Mouse (Mus musculus): ENCODE results near the gene Cd22. TPM values are rescaled to one million over a fixed set of nuclear protein-coding genes. Genes with fewer than 3 reads are reported as not detected.

Cd22 gene
- polyA plus RNA-seq, 1 experiment from 2014 or later = 0.32 TPM

DNA sequence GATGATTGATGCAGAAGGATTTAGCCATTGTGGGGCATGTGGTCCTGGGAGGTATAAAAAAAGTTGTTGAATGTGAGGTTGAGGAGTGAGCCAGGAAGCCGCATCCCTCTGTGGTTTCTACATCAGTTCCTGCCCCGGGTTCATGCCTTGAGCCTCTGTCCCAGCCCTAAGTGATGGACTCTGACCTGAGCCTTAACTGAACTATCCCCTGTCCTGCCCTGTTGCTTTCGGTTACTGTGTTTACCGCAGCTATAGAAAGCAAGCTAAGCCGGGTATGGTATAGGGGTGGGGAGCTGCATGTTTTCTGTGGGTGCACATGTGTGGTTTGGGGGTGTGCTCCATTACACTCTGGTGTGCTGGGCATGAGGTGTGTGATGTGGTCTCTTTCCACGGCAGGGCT is 29.6 kb upstream of the Cd22 start:
- Histone ChIP-seq H3K4me2 (no peak overlapping the region), H3K4me1 (ENCODE audit: insufficient read depth) (no peaks in the 10 kb centered on the region; the same call in 1 of the 2 replicates), H3K27me3 (ENCODE audit: insufficient read depth, low read length) (no peaks in the 10 kb centered on the region), H3K27ac (ENCODE audit: low read depth) (no peak overlapping the region), H3K4me3 (ENCODE audit: low read depth, low read length) (no peak overlapping the region), H3K9ac (no peak overlapping the region), H3K36me3 (ENCODE audit: insufficient read depth) (no peaks in the 10 kb centered on the region), H3K9me3 (ENCODE audit: low read depth, low read length) (no peaks in the 10 kb centered on the region)
- DNase-seq (no peak), ATAC-seq (ENCODE audit: insufficient read depth) (no peak)
- WGBS = 70% methylated on average over 6 of the region's 6 CpGs
- no peak for TF ChIP-seq CTCF (IDR thresholded peaks at IDR 0.05; ENCODE audit: low read depth)

DNA sequence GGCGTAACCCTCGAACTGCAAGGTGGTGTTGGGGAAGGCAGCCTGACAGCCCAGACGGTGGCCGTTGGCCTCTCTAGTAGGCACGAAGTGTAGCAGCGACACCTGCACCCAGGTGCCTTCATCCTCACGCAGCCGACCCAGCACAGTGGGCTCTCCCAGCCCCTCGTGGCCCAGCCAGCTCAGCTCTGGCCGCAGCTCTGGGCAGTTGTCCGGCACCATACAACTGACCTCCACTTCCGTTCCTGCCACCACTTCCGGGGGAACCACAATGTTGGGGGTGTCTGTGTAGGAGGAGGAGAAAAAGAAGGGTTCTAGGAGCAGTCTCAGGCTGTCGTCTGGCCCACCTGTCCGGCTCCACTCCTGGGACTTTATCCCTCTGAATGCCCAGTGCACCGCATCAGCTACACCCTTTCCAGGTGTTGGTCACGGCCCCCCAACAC is 28.9 kb upstream of the Cd22 start:
- Histone ChIP-seq H3K9ac (no peak overlapping the region), H3K27me3 (ENCODE audit: insufficient read depth, low read length) (no peaks in the 10 kb centered on the region), H3K4me3 (ENCODE audit: low read depth, low read length) (peak overlapping the region; percentile 23; the same call in 1 of the 2 replicates), H3K4me1 (ENCODE audit: insufficient read depth) (no peaks in the 10 kb centered on the region; the same call in 1 of the 2 replicates), H3K36me3 (ENCODE audit: insufficient read depth) (no peaks in the 10 kb centered on the region), H3K4me2 (peak overlapping the region; percentile 59), H3K27ac (ENCODE audit: low read depth) (no peak overlapping the region), H3K9me3 (ENCODE audit: low read depth, low read length) (no peaks in the 10 kb centered on the region)
- DNase-seq (no peak), ATAC-seq (ENCODE audit: insufficient read depth) (no peak)
- 21% methylated on average over 17 of the region's 17 CpGs for WGBS
- no peak for TF ChIP-seq CTCF (IDR thresholded peaks at IDR 0.05; ENCODE audit: low read depth)

DNA sequence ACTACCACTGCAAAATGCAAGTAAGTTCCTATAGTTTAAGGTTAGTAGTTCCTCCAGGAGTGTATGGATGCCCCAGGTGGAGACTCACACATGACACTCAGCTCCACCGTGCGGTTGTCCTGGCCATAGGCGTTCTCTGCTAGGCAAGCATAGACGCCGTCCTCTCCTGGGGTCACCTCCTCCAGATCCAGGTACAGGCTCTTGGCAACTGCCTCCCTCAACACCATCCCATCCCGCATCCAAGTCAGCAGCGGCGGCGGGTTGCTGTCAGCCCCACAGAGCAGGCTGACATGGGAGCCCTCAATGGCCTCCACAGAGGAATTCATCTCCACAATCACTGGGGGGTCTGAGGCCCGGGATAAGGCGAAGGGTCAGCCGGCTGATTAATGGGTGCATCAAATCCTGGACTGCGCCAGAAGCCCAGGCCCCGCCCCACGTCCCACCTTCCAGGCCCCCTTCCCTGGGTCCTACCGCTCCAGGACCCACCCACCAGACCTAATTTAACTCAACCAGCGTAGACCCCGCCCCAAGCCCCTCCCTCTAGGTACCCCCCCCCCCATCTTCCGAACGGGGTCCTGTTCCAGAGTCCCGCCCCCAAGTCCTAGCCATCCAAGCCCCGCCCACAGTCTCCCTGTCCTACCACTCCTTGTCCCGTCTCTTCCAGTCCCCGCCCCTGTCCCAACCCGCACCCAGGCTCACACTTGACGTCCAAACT is 28.3 kb upstream of the Cd22 start:
- Histone ChIP-seq H3K27ac (ENCODE audit: low read depth) (no peak overlapping the region), H3K27me3 (ENCODE audit: insufficient read depth, low read length) (no peaks in the 10 kb centered on the region), H3K9me3 (ENCODE audit: low read depth, low read length) (no peaks in the 10 kb centered on the region), H3K4me1 (ENCODE audit: insufficient read depth) (no peaks in the 10 kb centered on the region; the same call in 1 of the 2 replicates), H3K9ac (no peak overlapping the region), H3K36me3 (ENCODE audit: insufficient read depth) (no peaks in the 10 kb centered on the region), H3K4me2 (peak overlapping the region; percentile 59), H3K4me3 (ENCODE audit: low read depth, low read length) (peak overlapping the region; percentile 23)
- peak; percentile 80 for ATAC-seq (ENCODE audit: insufficient read depth)
- WGBS = 2% methylated on average over 25 of the region's 26 CpGs
- DNase-seq = peak; percentile 60
- TF ChIP-seq CTCF (IDR thresholded peaks at IDR 0.05; ENCODE audit: low read depth) = 0 out of 2 replicates have a peak, but pooled peaks have one; percentile 4

DNA sequence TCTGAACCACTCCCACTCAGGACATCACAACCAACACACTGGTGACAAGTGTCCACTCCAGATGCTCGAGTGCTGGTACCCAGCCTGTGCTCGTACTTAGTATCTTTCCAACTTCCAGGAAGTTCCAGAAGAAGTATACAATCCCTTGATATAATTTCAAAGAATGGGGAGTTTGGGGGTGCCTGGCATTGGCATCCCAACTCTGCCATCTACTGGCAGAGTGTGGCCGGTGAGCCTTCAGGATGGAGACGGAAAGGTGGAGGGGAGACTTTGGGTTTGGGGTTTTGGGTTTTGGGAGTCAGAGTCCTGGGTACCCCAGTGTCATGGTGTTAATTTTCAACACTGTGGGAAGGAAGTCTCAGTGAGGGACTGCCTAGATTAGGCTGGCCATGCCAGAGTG is 23.9 kb upstream of the Cd22 start:
- Histone ChIP-seq H3K27ac (ENCODE audit: low read depth) (no peak overlapping the region), H3K9me3 (ENCODE audit: low read depth, low read length) (no peaks in the 10 kb centered on the region), H3K4me3 (ENCODE audit: low read depth, low read length) (no peak overlapping the region), H3K9ac (no peak overlapping the region), H3K36me3 (ENCODE audit: insufficient read depth) (no peaks in the 10 kb centered on the region), H3K4me1 (ENCODE audit: insufficient read depth) (no peaks in the 10 kb centered on the region; the same call in 1 of the 2 replicates), H3K27me3 (ENCODE audit: insufficient read depth, low read length) (no peaks in the 10 kb centered on the region), H3K4me2 (no peak overlapping the region)
- TF ChIP-seq CTCF (IDR thresholded peaks at IDR 0.05; ENCODE audit: low read depth) = peak; percentile 61
- peak; percentile 11 for DNase-seq
- no peak for ATAC-seq (ENCODE audit: insufficient read depth)
- 34% methylated on average over 4 of the region's 4 CpGs for WGBS

DNA sequence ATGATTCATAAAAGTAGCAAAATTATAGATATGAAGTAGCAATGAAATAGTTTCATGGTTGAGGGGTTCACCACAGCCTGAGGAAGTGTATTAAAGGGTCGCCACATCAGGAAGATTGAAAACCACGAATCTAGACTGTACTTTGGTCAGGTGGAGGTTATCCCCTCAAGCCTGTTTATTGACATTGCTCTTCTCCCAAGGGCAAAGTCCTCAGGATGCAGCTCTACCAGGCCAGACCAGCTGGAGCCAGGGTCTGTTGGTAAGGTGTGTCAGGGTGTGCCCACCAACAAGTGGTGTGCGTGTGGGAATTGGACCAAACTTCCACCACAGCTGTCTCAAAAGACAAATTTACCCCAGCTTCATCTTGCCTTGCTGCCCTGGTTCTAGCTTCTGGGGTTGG is 15.1 kb upstream of the Cd22 start:
- no peaks in the 10 kb centered on the region for H3K27me3 ChIP-seq (ENCODE audit: insufficient read depth, low read length)
- TF ChIP-seq CTCF (IDR thresholded peaks at IDR 0.05; ENCODE audit: low read depth) = no peak

DNA sequence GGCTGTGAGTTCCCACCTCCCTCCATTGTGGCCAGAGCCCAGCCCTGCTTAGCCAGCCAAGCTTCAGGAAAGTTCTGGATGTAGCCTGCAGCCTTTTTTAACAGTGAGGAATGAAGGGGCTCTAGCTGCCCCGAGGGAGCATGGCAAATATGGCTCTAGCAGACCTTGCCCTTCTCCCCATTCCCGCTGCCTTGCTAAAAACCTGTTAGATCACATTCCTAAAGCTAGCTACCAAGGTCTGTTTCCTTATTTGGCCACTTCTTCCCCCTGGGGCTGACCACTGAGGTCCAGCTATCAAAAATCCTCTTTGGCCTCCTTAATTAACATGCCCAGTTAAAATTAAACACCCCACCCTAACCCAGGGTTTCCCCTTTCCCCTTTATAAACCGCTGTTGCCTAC is 12.4 kb upstream of the Cd22 start:
- DNase-seq = peak; percentile 32
- Histone ChIP-seq H3K27ac (ENCODE audit: low read depth) (peak overlapping the region; percentile 24; the same call in 1 of the 2 replicates), H3K36me3 (ENCODE audit: insufficient read depth) (no peaks in the 10 kb centered on the region), H3K4me1 (ENCODE audit: insufficient read depth) (no peaks in the 10 kb centered on the region), H3K9me3 (ENCODE audit: low read depth, low read length) (no peaks in the 10 kb centered on the region), H3K4me3 (ENCODE audit: low read depth, low read length) (no peak overlapping the region), H3K27me3 (ENCODE audit: insufficient read depth, low read length) (no peaks in the 10 kb centered on the region), H3K9ac (no peak overlapping the region), H3K4me2 (no peak overlapping the region)
- WGBS = 45% methylated on average over 3 of the region's 3 CpGs
- no peak for ATAC-seq (ENCODE audit: insufficient read depth)
- no peak for TF ChIP-seq CTCF (IDR thresholded peaks at IDR 0.05; ENCODE audit: low read depth)

More for the DNA sequence above, 15.1 kb upstream of the Cd22 start:
- Histone ChIP-seq H3K4me1 (ENCODE audit: insufficient read depth) (no peaks in the 10 kb centered on the region), H3K9ac (no peak overlapping the region), H3K4me3 (ENCODE audit: low read depth, low read length) (no peak overlapping the region), H3K27ac (ENCODE audit: low read depth) (no peak overlapping the region), H3K36me3 (ENCODE audit: insufficient read depth) (no peaks in the 10 kb centered on the region), H3K4me2 (no peak overlapping the region), H3K9me3 (ENCODE audit: low read depth, low read length) (no peaks in the 10 kb centered on the region)
- 85% methylated on average over 3 of the region's 3 CpGs for WGBS
- DNase-seq = no peak
- no peak for ATAC-seq (ENCODE audit: insufficient read depth)

DNA sequence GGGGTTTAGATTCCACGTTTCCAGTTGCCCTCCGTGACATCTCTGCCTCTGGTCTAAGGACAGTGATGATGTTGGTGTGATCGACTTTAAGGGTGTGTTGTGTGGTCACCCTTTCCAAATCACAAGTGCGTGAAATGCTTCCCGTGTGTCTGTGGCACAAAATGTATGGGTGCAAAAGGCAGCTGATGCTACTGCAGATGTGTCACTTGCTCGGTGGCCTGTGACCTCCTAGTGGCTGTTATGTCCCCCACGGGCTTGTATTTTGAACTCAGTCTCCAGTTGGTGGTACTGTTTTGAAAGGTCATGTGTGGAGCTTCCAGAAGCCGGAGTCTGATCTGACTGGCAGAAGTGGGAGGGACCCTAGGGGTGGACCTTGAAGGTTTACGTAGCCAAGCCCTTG is 11.6 kb upstream of the Cd22 start:
- no peak overlapping the region for H3K4me3 ChIP-seq (ENCODE audit: low read depth, low read length)
- WGBS = 73% methylated on average over 9 of the region's 9 CpGs
- H3K9ac ChIP-seq = no peak overlapping the region
- no peaks in the 10 kb centered on the region for H3K4me1 ChIP-seq (ENCODE audit: insufficient read depth)
- no peaks in the 10 kb centered on the region for H3K27me3 ChIP-seq (ENCODE audit: insufficient read depth, low read length)
- DNase-seq (no peak), ATAC-seq (ENCODE audit: insufficient read depth) (no peak)
- TF ChIP-seq CTCF (IDR thresholded peaks at IDR 0.05; ENCODE audit: low read depth) = no peak
- no peaks in the 10 kb centered on the region for H3K36me3 ChIP-seq (ENCODE audit: insufficient read depth)
- H3K4me2 ChIP-seq = no peak overlapping the region
- no peak overlapping the region for H3K27ac ChIP-seq (ENCODE audit: low read depth)
- H3K9me3 ChIP-seq (ENCODE audit: low read depth, low read length) = no peaks in the 10 kb centered on the region
